Mouse (Mus musculus) spleen, postnatal 14 days (tissue): ENCODE data around the gene Rcsd1.

ENCODE experiments used
- DNase-seq, 2 experiments: peaks; one replicate each; pipeline ENCODE4 v3.0.0; 2021 to 2022; ENCODE audit warnings: low spot score in 2 of 2

The Rcsd1 gene

GRCm38 (mm10) chr1:165717711-165718542 is 8.4 kb upstream of the Rcsd1 start:
- DNase-seq: peak; percentile 31 to 53

GRCm38 (mm10) chr1:165716426-165716825 is 6.9 kb upstream of the Rcsd1 start:
- no peak for DNase-seq

GRCm38 (mm10) chr1:165713798-165714197 is 4.2 kb upstream of the Rcsd1 start:
- DNase-seq: no peak

DNA sequence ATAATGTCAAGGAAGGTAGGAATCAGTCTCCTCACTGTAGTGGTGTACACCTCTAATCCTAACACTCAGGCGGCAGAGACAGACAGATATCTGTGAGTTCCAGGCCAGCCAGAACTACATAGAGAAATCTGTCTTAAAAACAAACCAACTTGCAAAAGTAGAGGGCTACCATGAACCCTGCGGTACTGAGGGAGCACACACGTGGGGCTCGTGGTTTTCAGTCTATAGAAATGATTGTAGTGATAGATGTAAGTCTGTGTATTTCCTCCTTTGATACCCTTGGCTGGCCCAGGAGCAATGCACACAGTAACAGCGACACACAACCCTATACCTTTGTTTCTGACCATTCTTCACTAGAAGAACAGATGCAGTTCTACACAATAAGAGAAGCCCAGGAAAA is 2.4 kb upstream of the Rcsd1 start:
- no peak for DNase-seq

- no peak for DNase-seq
Observed at GRCm38 (mm10) chr1:165708686-165709380, 724 bp downstream of the Rcsd1 start.

DNA sequence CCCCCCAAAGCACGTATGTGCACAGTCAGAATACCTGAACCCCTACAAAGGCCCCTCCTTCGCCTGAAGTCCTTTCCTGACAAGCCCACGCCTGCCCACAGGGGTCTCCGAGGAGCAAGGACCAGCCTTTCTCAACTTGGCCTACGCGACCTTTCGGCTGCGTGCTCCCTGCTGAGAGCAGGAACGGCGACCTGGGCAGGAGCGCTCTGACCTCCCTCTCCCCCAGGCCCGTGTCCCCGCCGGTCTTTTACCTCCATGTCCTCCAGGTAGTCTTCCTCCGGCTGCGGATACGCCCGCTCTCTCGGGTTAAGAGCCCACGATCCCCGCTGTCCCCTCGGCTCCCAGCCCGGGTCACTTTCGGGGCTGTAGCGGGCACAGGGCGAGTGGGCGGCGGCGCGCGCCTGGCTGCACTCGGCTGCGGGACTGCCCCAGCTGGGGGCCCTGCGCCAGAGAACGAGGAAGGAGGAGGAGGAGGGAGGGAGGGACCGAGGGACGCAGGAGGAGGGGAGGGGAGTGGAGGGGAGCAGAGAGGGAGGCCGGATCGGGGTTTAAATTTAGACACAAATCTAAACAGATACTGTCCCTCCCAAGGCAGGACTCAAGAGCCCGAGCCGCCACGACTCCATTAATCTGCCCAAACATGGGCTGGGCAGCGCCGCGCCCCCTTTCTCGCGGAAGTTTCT is 1.8 kb downstream of the Rcsd1 start:
- peak; percentile 51 to 63 for DNase-seq

DNA sequence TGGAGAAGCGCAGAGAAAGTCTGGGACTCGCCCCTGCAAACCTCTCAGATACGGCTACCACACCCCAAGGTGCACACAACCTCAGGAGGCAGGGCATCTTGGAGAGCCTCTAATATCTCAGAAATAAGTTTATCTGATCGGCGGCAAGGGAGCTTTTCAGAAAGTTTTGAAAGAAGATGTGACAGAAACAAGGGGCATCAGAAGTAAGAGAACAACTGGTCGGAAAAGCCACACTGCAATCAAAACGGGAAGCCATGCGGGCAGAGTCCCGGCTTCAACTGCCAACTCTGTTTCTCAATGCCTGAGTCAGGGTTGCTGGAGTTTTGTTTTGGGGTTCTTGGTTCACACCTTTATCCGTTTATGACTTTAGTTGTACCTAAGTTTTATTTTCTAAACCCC is 2.3 kb downstream of the Rcsd1 start:
- no peak for DNase-seq

DNA sequence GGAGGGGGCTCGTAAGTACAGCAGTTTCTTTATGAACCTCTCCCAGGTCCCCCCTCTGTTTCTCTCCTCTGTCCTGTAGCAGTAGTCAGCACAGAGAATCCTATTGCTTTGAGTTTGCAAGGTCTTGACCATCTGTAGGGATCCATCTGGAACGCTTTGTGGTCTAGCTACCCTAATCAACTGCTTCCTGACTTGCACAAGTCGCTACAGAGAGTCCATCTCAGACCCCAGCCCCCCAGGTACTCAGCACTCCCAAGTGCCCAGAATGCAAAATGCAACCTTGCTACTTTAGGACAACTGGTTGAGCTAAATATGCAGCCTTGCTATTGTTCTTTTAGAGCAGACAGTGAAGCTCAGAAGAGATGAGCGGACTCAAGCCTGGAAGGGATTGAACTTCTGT is 3.1 kb downstream of the Rcsd1 start:
- no peak for DNase-seq

- DNase-seq: no peak
Observed at GRCm38 (mm10) chr1:165705868-165706348, 3.6 kb downstream of the Rcsd1 start.

DNA sequence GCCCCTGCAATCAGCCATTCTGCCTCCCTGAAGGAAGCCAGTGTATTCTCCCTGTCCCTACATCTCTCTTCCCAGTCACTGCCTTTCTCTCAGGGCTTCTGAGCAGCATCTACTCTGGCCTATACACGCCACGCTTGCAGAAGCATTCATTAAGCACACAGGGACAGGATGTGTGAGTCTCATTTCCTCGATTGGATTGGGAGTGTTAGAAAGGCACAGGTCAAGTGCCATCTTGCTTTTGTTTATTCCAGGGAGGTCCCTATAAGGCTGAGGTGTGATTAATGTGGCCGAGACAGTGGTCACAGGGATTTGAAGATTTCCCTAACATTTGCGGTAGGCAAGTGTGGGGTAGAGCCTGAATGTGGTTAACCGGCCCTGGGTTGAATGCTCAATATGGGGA is 4.2 kb downstream of the Rcsd1 start:
- DNase-seq: no peak

DNA sequence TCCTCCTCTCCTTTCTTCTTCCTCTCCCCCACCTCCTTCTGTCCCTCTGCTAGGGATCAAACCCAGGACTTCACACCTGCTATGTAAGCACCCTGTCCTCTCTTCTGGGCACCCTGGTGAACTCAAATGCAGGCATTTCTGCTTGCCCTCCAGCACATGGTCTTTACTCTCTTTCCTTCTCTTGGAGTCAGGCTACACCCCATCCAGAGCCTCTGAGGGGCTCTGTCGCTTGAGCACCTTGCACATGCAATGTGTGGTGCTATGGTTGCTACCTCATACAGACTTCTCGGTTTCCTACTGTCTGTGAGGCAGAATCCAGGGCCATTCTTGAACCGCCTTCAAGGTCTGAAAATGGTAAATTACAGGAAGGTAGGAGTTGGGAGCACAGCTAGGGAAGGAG is 4.7 kb downstream of the Rcsd1 start:
- DNase-seq: no peak

DNA sequence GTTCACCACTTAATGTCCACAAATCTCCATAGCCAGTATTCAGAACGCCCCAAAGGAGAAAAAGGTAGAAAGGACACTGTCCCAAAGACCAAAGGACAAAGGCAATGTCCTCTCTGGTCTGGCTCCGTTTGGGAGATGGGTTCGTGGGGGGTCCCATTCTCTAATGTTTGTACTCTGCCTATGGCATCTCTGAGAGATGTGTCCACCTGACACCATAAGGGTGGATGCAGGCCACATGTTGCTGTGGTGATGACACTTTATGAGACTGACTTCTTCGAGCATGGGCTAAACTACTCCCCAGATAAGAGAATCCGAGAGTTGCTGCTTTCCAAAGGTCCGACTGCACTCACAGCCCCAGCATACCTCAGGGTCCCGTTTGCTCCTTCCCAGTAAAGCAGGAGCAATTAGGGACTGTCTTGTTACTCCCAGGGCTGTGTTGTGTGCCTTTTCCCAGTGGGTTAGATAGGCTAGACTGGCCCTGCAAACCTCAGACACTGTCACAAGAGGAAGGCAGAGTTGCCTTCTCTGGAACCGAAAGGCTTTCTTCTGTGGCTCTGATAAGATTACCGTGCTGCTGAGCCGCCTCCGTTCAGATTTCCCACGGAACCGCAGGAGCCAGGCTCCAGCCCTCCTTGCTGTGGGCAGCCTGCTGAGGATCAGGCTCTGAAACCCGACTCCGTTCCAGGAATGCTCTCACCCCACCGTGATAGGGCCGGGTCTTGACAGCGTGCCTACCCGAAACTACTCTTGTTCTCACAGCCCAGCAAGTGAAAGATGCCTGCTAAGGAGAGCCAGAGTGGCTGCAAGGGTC is 7.1 kb downstream of the Rcsd1 start:
- DNase-seq: no peak

DNA sequence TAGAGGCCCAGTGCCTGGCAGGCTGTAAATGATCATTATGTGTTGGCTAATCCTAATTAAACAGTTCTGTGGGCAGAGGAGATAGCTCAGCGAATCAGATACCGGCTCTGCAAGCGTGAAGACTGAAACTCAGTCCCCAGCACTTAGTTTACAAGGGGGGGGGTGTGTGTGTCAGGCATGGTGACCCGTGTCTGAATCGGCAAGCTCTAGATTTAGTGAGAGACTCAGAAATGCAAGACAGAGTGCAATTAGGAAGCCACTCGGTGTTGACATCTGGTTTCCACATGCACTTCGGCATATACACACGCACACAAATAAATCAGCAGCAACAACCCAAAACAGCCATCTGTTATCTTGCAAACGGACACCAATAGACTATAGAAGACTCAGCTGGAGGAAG is 8.0 kb downstream of the Rcsd1 start:
- no peak for DNase-seq

- no peak for DNase-seq
Observed at GRCm38 (mm10) chr1:165700933-165701518, 8.5 kb downstream of the Rcsd1 start.

DNA sequence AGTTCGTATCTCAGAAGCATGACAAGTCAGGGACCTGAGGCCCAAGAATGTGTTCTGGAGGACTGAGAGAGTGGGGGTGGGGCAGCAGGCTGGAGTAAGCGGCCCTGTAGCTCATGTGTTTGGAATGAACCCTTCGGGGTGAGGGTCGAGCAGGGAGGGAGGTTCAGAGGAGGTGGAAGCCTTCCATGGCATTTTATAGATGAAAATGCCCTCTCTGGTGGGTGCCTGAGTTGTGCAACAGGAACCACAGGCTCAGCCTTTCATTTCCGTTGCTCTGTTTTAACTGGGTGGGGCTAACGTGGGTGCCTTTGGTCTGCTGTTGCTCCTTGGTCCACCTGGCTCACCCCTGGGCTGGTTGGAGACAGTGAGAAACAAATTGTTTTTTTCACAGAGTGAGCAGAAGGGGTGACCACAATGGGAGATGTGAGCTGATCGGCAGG is 9.2 kb downstream of the Rcsd1 start:
- DNase-seq: no peak

DNA sequence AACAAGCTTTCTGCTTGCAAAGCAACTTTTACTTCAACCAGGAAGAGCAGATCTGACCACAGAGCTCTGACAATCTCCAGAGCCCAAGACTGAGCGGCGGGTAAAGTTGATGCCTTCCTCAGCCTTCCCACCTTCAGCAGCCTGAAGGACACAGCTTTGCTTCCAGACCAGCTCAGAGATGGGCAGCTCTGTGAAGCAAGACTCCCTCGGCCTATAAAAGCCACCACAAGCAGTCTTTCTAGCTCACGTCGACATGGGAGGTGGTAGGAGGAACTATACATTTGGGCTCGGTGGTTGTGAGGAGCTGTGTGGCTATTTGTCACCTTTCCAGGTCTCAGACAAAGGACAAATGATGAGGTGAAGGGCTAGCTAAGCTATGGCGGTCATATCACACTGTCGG is 11.9 kb downstream of the Rcsd1 start:
- no peak for DNase-seq

- DNase-seq: no peak
Observed at GRCm38 (mm10) chr1:165696870-165697269, 12.7 kb downstream of the Rcsd1 start.

GRCm38 (mm10) chr1:165696040-165696439 is 13.5 kb downstream of the Rcsd1 start:
- DNase-seq: no peak

- DNase-seq: no peak
Observed at GRCm38 (mm10) chr1:165695392-165696014, 14.1 kb downstream of the Rcsd1 start.

DNA sequence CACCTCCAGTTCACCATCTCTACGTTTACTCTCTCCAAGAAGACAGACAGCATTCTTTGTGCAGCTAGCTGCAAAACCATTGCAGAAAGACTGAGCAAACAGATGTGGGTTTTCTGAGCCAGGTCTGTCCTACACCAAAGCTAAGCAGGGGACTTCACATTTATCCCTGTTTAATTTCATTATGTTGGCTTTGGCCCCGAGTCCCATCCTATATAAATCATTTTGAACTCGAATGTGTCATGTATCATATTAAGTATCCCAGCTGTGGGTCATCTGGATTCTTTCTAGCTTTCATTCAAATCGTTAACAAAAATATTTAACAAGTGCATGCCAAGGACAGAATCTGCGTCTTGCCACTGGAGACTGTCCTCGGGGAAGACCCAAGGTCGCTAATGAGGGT is 15.7 kb downstream of the Rcsd1 start:
- no peak for DNase-seq

DNA sequence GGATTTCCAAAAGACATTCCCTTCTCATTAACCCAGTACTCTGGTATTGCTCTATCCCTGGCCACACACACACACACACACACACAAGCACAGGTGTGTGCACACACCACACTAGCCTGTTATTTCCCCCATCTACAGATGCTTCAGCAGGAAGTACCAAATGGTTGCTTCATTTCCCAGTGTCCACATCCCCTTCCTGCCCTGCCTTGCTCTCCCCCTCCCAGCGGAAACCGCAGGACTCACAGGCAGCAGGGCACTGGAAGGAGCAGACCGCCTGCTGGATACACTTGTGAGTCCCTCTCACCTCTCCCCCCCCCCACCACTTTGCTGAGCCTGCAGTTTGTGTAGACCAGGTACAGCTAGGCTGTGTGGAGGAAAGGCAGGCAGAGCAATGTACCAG is 18.0 kb downstream of the Rcsd1 start:
- no peak for DNase-seq
